Mouse (Mus musculus) ES-E14 (cell line): ENCODE data around the gene Robo4.

Source experiments
- CHD2 ChIP-seq: IDR thresholded peaks from 2 replicates; pipeline ENCODE4 v1.6.1; 2014; ENCODE audit warnings: mild to moderate bottlenecking, low read depth, low read length, inconsistent platforms
- HCFC1 ChIP-seq: IDR thresholded peaks from 2 replicates; pipeline ENCODE4 v1.6.1; 2012; ENCODE audit warnings: low read length, inconsistent platforms, borderline replicate concordance; ENCODE audit not compliant: insufficient read depth
- MAFK ChIP-seq: IDR thresholded peaks from 2 replicates; pipeline ENCODE4 v1.6.1; 2014; ENCODE audit warnings: mild to moderate bottlenecking, low read depth, low read length, inconsistent platforms; ENCODE audit not compliant: insufficient read depth
- ZC3H11A ChIP-seq: IDR thresholded peaks from 2 replicates; pipeline ENCODE4 v1.6.1; 2012; ENCODE audit warnings: low read depth, mild to moderate bottlenecking, inconsistent platforms, low read length, borderline replicate concordance
- ZNF384 ChIP-seq: IDR thresholded peaks from 2 replicates; pipeline ENCODE4 v1.6.1; 2012; ENCODE audit warnings: low read depth, low read length, inconsistent platforms

- no peak for TF ChIP-seq ZC3H11A
- TF ChIP-seq CHD2 = no peak
- TF ChIP-seq HCFC1 = no peak
- no peak for TF ChIP-seq MAFK
- TF ChIP-seq ZNF384 = no peak
Observed at GRCm38 (mm10) chr9:37460961-37461340, 59.3 kb downstream of the Robo4 start.
